Mouse (Mus musculus) lung, adult 2 months (tissue): ENCODE results near the gene Keap1. TPM values are rescaled to one million over a fixed set of nuclear protein-coding genes. Genes with fewer than 3 reads are reported as not detected.

Experiments
- DNase-seq: peaks from one replicate; pipeline ENCODE4 v3.0.0; 2022
- H3K4me1 ChIP-seq: fragments of 200-500 bp; 2 replicates; pipeline ENCODE4 v1.6.1; 2011; ENCODE audit warnings: low read length; ENCODE audit not compliant: control insufficient read depth, insufficient read depth
- H3K4me3 ChIP-seq: fragments of 200-500 bp; replicated peaks from 2 replicates; pipeline ENCODE3; 2011; ENCODE audit warnings: low read depth, mild to moderate bottlenecking, control low read depth, low read length; ENCODE audit errors: extremely low read depth
- CTCF ChIP-seq: fragments of 200-500 bp; IDR thresholded peaks from 2 replicates; pipeline ENCODE4 v1.5.1; 2011; ENCODE audit warnings: mild to moderate bottlenecking, low read length, control low read depth; ENCODE audit not compliant: insufficient read depth
- POLR2A ChIP-seq: fragments of 200-500 bp; IDR thresholded peaks from 2 replicates; pipeline ENCODE4 v1.6.1; 2011; ENCODE audit warnings: low read depth, mild to moderate bottlenecking, control low read depth, low read length, borderline replicate concordance; ENCODE audit errors: extremely low read depth
- WGBS: fragments of 180-500 bp; shearing (Covaris S2); methylation state at CpG from one replicate; pipeline ENCODE4 v1.1.7; 2018; 5-methylcytosine and 5-hydroxymethylcytosine counted together
- polyA plus RNA-seq: library from polyadenylated mRNA; depleted of rRNA; stranded (reverse); fragments of >200 nt; gene quantifications from 2 replicates; pipeline ENCODE4 v1.2.3, GENCODE M21; 2012; rRNA removed

The Keap1 gene
- polyA plus RNA-seq, 1 experiment: 81.2 TPM

- 44% methylated on average over 7 of the region's 7 CpGs for WGBS
- TF ChIP-seq CTCF: no peak
- no peak for TF ChIP-seq POLR2A
- no peak for DNase-seq
These were observed 49.3 kb downstream of the Keap1 start for GRCm38 (mm10) chr9:21189905-21190304.

GRCm38 (mm10) chr9:21185436-21185835 lies 53.7 kb downstream of the Keap1 start:
- 74% methylated on average over 5 of the region's 5 CpGs for WGBS
- no peaks in the 10 kb centered on the region for H3K4me1 ChIP-seq
- no peak overlapping the region for H3K4me3 ChIP-seq
- DNase-seq: no peak
- no peak for TF ChIP-seq CTCF

More at GRCm38 (mm10) chr9:21189905-21190304, 49.3 kb downstream of the Keap1 start:
- Histone ChIP-seq H3K4me1 (no peaks in the 10 kb centered on the region), H3K4me3 (no peak overlapping the region)

- WGBS: 25% methylated on average over 2 of the region's 2 CpGs
- no peak overlapping the region for H3K4me3 ChIP-seq
These were observed 54.4 kb downstream of the Keap1 start for GRCm38 (mm10) chr9:21184733-21185132.

GRCm38 (mm10) chr9:21183905-21184413 lies 55.2 kb downstream of the Keap1 start:
- 7% methylated on average over 34 of the region's 34 CpGs for WGBS

More at GRCm38 (mm10) chr9:21184733-21185132, 54.4 kb downstream of the Keap1 start:
- H3K4me1 ChIP-seq: no peaks in the 10 kb centered on the region
- DNase-seq: no peak
- TF ChIP-seq POLR2A (no peak), CTCF (no peak)

GRCm38 (mm10) chr9:21183421-21183820 lies 55.7 kb downstream of the Keap1 start:
- TF ChIP-seq POLR2A (no peak), CTCF (no peak)
- WGBS: 68% methylated on average over 6 of the region's 6 CpGs
- H3K4me1 ChIP-seq: no peaks in the 10 kb centered on the region
- H3K4me3 ChIP-seq: no peak overlapping the region
- DNase-seq: no peak

More at GRCm38 (mm10) chr9:21183905-21184413, 55.2 kb downstream of the Keap1 start:
- TF ChIP-seq POLR2A: no peak
- TF ChIP-seq CTCF: no peak
- Histone ChIP-seq H3K4me1 (no peaks in the 10 kb centered on the region), H3K4me3 (peak overlapping the region; percentile 54)
- DNase-seq: peak; percentile 79

- peak overlapping the region; percentile 55 for H3K4me3 ChIP-seq
- no peak for TF ChIP-seq CTCF
- TF ChIP-seq POLR2A: no peak
- WGBS: 5% methylated on average over 48 of the region's 48 CpGs
- DNase-seq: peak; percentile 35
- no peaks in the 10 kb centered on the region for H3K4me1 ChIP-seq
These were observed 57.5 kb downstream of the Keap1 start for GRCm38 (mm10) chr9:21181421-21182220.

GRCm38 (mm10) chr9:21180841-21181240 lies 58.3 kb downstream of the Keap1 start:
- WGBS: 77% methylated on average over 1 of the region's 1 CpGs
- no peak for TF ChIP-seq CTCF
- no peak for TF ChIP-seq POLR2A
- no peak for DNase-seq
- Histone ChIP-seq H3K4me1 (no peaks in the 10 kb centered on the region), H3K4me3 (no peak overlapping the region)

GRCm38 (mm10) chr9:21180402-21180801 lies 58.8 kb downstream of the Keap1 start:
- no peak for TF ChIP-seq CTCF
- TF ChIP-seq POLR2A: no peak
- Histone ChIP-seq H3K4me1 (no peaks in the 10 kb centered on the region), H3K4me3 (no peak overlapping the region)
- WGBS: 49% methylated on average over 4 of the region's 4 CpGs
- DNase-seq: no peak

Other genes with a start within 250 kb of the Keap1 start
- 113 and 130 TPM in 2 replicates for gene Mrpl4, start 236.6 kb downstream of the Keap1 start, polyA plus RNA-seq
- 332 and 372 TPM in 2 replicates for gene Icam1, start 223.4 kb downstream of the Keap1 start, polyA plus RNA-seq
- gene Icam4, start 210.0 kb downstream of the Keap1 start, polyA plus RNA-seq: 1.8 and 1.9 TPM in 2 replicates
- 0.69 and 0.77 TPM in 2 replicates for gene Icam5, start 207.3 kb downstream of the Keap1 start, polyA plus RNA-seq
- not detected in 2 replicates for gene Zglp1, start 172.3 kb downstream of the Keap1 start, polyA plus RNA-seq
- 0.17 and 0.37 TPM in 2 replicates for gene Gm49373, start 166.3 kb downstream of the Keap1 start, polyA plus RNA-seq
- gene Fdx1l, start 165.7 kb downstream of the Keap1 start, polyA plus RNA-seq: 43.1 and 46.7 TPM in 2 replicates
- gene Gm38431, start 147.4 kb downstream of the Keap1 start, polyA plus RNA-seq: 3.0 and 9.7 TPM in 2 replicates
- gene Raver1, start 147.4 kb downstream of the Keap1 start, polyA plus RNA-seq: 61.9 and 63.4 TPM in 2 replicates
- 33.7 and 34.3 TPM in 2 replicates for gene Tyk2, start 108.1 kb downstream of the Keap1 start, polyA plus RNA-seq
- gene Cdc37, start 89.4 kb downstream of the Keap1 start, polyA plus RNA-seq: 49.3 and 65.5 TPM in 2 replicates
- gene Pde4a, start 73.6 kb downstream of the Keap1 start, polyA plus RNA-seq: 13.1 and 13.8 TPM in 2 replicates
- gene S1pr5, start 9.1 kb upstream of the Keap1 start, polyA plus RNA-seq: 9.7 and 11.3 TPM in 2 replicates
- 31.9 and 36.8 TPM in 2 replicates for gene Atg4d, start 25.9 kb upstream of the Keap1 start, polyA plus RNA-seq
- 16.9 and 21.5 TPM in 2 replicates for gene Kri1, start 48.6 kb upstream of the Keap1 start, polyA plus RNA-seq
- gene Cdkn2d, start 52.0 kb upstream of the Keap1 start, polyA plus RNA-seq: 33.5 and 34.7 TPM in 2 replicates
- 21.4 and 33.9 TPM in 2 replicates for gene Ap1m2, start 73.0 kb upstream of the Keap1 start, polyA plus RNA-seq
- gene Slc44a2, start 81.3 kb upstream of the Keap1 start, polyA plus RNA-seq: 192 and 271 TPM in 2 replicates
- 31.8 and 35.2 TPM in 2 replicates for gene Ilf3, start 128.5 kb upstream of the Keap1 start, polyA plus RNA-seq
- gene Qtrt1, start 172.5 kb upstream of the Keap1 start, polyA plus RNA-seq: 27.7 and 29.5 TPM in 2 replicates
- gene Dnm2, start 185.5 kb upstream of the Keap1 start, polyA plus RNA-seq: 174 and 207 TPM in 2 replicates